Mouse (Mus musculus) midbrain, embryonic 15.5 days (tissue): ENCODE measurements around the gene Psma3. TPM values are rescaled to one million over a fixed set of nuclear protein-coding genes. Genes with fewer than 3 reads are reported as not detected.

Source experiments
- ATAC-seq: fragments of 200-750 bp; cut with Nextera tagmentation; replicated peaks from 2 replicates; pipeline ENCODE4 v1.8.0; 2017; ENCODE audit warnings: moderate TSS enrichment
- H3K27ac ChIP-seq: fragments of 300-500 bp; sonication (generic); 2 replicates; pipeline ENCODE4 v1.5.1; 2015; ENCODE audit warnings: mild to moderate bottlenecking, inconsistent platforms
- H3K27me3 ChIP-seq: fragments of 300-500 bp; sonication (generic); replicated peaks from 2 replicates; pipeline ENCODE4 v1.6.1; 2015; ENCODE audit warnings: inconsistent platforms
- H3K36me3 ChIP-seq: fragments of 300-500 bp; sonication (generic); replicated peaks from 2 replicates; pipeline ENCODE4 v1.6.1; 2015; ENCODE audit warnings: inconsistent platforms
- H3K4me1 ChIP-seq: fragments of 300-500 bp; sonication (generic); 2 replicates; pipeline ENCODE4 v1.6.1; 2015; ENCODE audit warnings: inconsistent platforms
- H3K4me2 ChIP-seq: fragments of 300-500 bp; sonication (generic); 2 replicates; pipeline ENCODE4 v1.6.1; 2015; ENCODE audit warnings: inconsistent platforms, mild to moderate bottlenecking, moderate library complexity
- H3K4me3 ChIP-seq: fragments of 300-500 bp; sonication (generic); 2 replicates; pipeline ENCODE4 v1.5.1; 2015; ENCODE audit warnings: mild to moderate bottlenecking, inconsistent platforms
- H3K9ac ChIP-seq: fragments of 300-500 bp; sonication (generic); 2 replicates; pipeline ENCODE4 v1.6.1; 2015; ENCODE audit warnings: mild to moderate bottlenecking, inconsistent platforms
- H3K9me3 ChIP-seq: fragments of 300-500 bp; sonication (generic); 2 replicates; pipeline ENCODE4 v1.6.1; 2016; ENCODE audit warnings: inconsistent platforms
- WGBS: fragments of 180-500 bp; shearing (Covaris S2); methylation state at CpG from one replicate; pipeline ENCODE4 v1.1.7; 2015; ENCODE audit warnings: mixed read lengths; 5-methylcytosine and 5-hydroxymethylcytosine counted together
- polyA plus RNA-seq: library from polyadenylated mRNA; unstranded; fragments of >200 nt; fragmentation: Nextera tagmentation; extraction: Ambion mirVana; gene quantifications from 2 replicates; pipeline ENCODE4 v1.2.1, GENCODE M21; 2015

Psma3 gene
- polyA plus RNA-seq, 1 experiment from 2014 or later: 513 TPM

GRCm38 (mm10) chr12:71030722-71031121 lies 56.3 kb downstream of the Psma3 start:
- no peaks in the 10 kb centered on the region for H3K4me1 ChIP-seq
- H3K4me2 ChIP-seq: no peak overlapping the region
- H3K4me3 ChIP-seq: no peak overlapping the region
- H3K36me3 ChIP-seq: peaks cover 5% of the 10 kb centered on the region; the same call in 1 of the 2 replicates
- no peaks in the 10 kb centered on the region for H3K9me3 ChIP-seq
- 95% methylated on average over 5 of the region's 5 CpGs for WGBS
- no peak overlapping the region for H3K27ac ChIP-seq
- no peak overlapping the region for H3K9ac ChIP-seq
- H3K27me3 ChIP-seq: no peaks in the 10 kb centered on the region
- no peak for ATAC-seq

- no peaks in the 10 kb centered on the region for H3K27me3 ChIP-seq
- no peaks in the 10 kb centered on the region for H3K4me1 ChIP-seq
- peaks cover 7% of the 10 kb centered on the region; the same call in 1 of the 2 replicates for H3K36me3 ChIP-seq
- H3K9ac ChIP-seq: no peak overlapping the region
- H3K27ac ChIP-seq: no peak overlapping the region
- no peak for ATAC-seq
- no peaks in the 10 kb centered on the region for H3K9me3 ChIP-seq
- no peak overlapping the region for H3K4me3 ChIP-seq
- WGBS: 79% methylated on average over 4 of the region's 4 CpGs
- no peak overlapping the region for H3K4me2 ChIP-seq
Observed at GRCm38 (mm10) chr12:71035826-71036225, 61.4 kb downstream of the Psma3 start.

GRCm38 (mm10) chr12:71036729-71037404 lies 62.4 kb downstream of the Psma3 start:
- 93% methylated on average over 12 of the region's 12 CpGs for WGBS

GRCm38 (mm10) chr12:71040462-71040861 lies 66.0 kb downstream of the Psma3 start:
- Histone ChIP-seq H3K4me2 (no peak overlapping the region), H3K9ac (no peak overlapping the region), H3K27me3 (no peaks in the 10 kb centered on the region), H3K36me3 (peaks cover 7% of the 10 kb centered on the region; the same call in 1 of the 2 replicates), H3K4me1 (no peaks in the 10 kb centered on the region), H3K4me3 (no peak overlapping the region), H3K9me3 (no peaks in the 10 kb centered on the region), H3K27ac (no peak overlapping the region)
- 96% methylated on average over 7 of the region's 7 CpGs for WGBS
- ATAC-seq: no peak

More at GRCm38 (mm10) chr12:71036729-71037404, 62.4 kb downstream of the Psma3 start:
- H3K4me2 ChIP-seq: no peak overlapping the region
- no peaks in the 10 kb centered on the region for H3K9me3 ChIP-seq
- no peak overlapping the region for H3K4me3 ChIP-seq
- no peaks in the 10 kb centered on the region for H3K27me3 ChIP-seq
- no peaks in the 10 kb centered on the region for H3K4me1 ChIP-seq
- peaks cover 7% of the 10 kb centered on the region; the same call in 1 of the 2 replicates for H3K36me3 ChIP-seq
- H3K27ac ChIP-seq: no peak overlapping the region
- no peak for ATAC-seq
- H3K9ac ChIP-seq: no peak overlapping the region

- Histone ChIP-seq H3K27me3 (no peaks in the 10 kb centered on the region), H3K36me3 (peaks cover 9% of the 10 kb centered on the region), H3K9ac (no peak overlapping the region), H3K9me3 (no peaks in the 10 kb centered on the region), H3K4me2 (no peak overlapping the region), H3K4me3 (no peak overlapping the region), H3K27ac (no peak overlapping the region), H3K4me1 (peaks cover 7% of the 10 kb centered on the region)
- 100% methylated on average over 1 of the region's 1 CpGs for WGBS
- no peak for ATAC-seq
Observed at GRCm38 (mm10) chr12:71042451-71042850, 68.0 kb downstream of the Psma3 start.

GRCm38 (mm10) chr12:71043571-71043970 lies 69.2 kb downstream of the Psma3 start:
- Histone ChIP-seq H3K9me3 (no peaks in the 10 kb centered on the region), H3K36me3 (peaks cover 9% of the 10 kb centered on the region)
- WGBS: 94% methylated on average over 3 of the region's 3 CpGs

GRCm38 (mm10) chr12:71044488-71044887 lies 70.1 kb downstream of the Psma3 start:
- no peaks in the 10 kb centered on the region for H3K9me3 ChIP-seq
- peaks cover 11% of the 10 kb centered on the region for H3K4me1 ChIP-seq
- H3K4me3 ChIP-seq: no peak overlapping the region
- peaks cover 9% of the 10 kb centered on the region for H3K36me3 ChIP-seq
- no peak overlapping the region for H3K4me2 ChIP-seq
- H3K9ac ChIP-seq: no peak overlapping the region
- WGBS: 93% methylated on average over 2 of the region's 2 CpGs
- no peak for ATAC-seq
- H3K27ac ChIP-seq: no peak overlapping the region
- H3K27me3 ChIP-seq: no peaks in the 10 kb centered on the region

More at GRCm38 (mm10) chr12:71043571-71043970, 69.2 kb downstream of the Psma3 start:
- no peak overlapping the region for H3K4me2 ChIP-seq
- H3K4me3 ChIP-seq: no peak overlapping the region
- H3K9ac ChIP-seq: no peak overlapping the region
- no peak overlapping the region for H3K27ac ChIP-seq
- H3K4me1 ChIP-seq: peaks cover 11% of the 10 kb centered on the region
- no peaks in the 10 kb centered on the region for H3K27me3 ChIP-seq
- ATAC-seq: no peak

Other genes starting within 250 kb of the Psma3 start
- gene Frmd6, start 149.1 kb upstream of the Psma3 start, polyA plus RNA-seq: 9.2 and 9.7 TPM in 2 replicates
- 180 and 195 TPM in 2 replicates for gene Actr10, start 36.8 kb upstream of the Psma3 start, polyA plus RNA-seq
- 43.9 and 45.3 TPM in 2 replicates for gene Arid4a, start 41.4 kb downstream of the Psma3 start, polyA plus RNA-seq
- gene Tomm20l, start 136.8 kb downstream of the Psma3 start, polyA plus RNA-seq: not detected in 2 replicates
- 98.9 and 101 TPM in 2 replicates for gene Timm9, start 162.1 kb downstream of the Psma3 start, polyA plus RNA-seq
- gene 2700049A03Rik, start 162.2 kb downstream of the Psma3 start, polyA plus RNA-seq: 12.1 and 13.4 TPM in 2 replicates